Mouse (Mus musculus): ENCODE measurements at regions not wholly inside any gene's neighbourhood (a gene's known extent, or its start where the extent isn't known, plus 50 kb on each side); places are given as distances from the start of the nearest gene placed in this dataset.

DNA sequence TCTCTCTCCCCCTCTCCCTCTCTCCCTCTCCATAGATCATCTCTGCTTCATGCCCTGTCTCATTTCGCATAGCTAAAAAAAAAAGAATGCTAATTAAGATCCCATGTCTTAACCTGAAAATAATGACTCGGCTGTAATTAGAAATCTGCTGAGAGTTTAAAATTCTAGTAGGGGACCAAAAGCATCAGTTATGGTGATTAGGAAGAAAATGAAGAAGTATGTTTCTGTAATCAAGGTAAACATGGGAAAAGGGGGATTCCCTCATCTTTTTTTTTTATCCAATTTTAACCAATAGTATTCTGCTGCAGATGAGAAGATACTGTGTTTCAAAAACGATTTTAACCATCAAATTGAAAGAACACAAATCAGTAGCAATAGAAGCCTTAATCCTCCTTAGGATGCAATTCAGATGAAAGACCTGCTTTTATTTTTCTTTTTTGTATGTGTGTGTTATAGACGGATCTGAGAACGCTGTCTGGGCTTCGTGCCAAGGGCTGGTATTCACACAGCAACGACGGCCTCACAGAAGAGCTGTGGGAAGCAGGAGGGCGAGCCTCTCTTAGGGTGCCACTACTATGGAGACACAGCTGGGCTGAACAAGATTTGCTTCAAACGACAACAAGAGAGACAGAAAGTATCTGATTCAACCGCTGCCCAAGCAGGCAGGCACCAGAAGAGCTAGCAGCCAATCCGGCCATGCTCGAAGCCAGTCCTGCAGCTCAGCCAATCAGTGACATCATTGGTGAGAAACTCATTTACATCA, 223.2 kb downstream of the Usp25 start:
- no peak for DNase-seq (ENCODE audit: low read depth)

DNA sequence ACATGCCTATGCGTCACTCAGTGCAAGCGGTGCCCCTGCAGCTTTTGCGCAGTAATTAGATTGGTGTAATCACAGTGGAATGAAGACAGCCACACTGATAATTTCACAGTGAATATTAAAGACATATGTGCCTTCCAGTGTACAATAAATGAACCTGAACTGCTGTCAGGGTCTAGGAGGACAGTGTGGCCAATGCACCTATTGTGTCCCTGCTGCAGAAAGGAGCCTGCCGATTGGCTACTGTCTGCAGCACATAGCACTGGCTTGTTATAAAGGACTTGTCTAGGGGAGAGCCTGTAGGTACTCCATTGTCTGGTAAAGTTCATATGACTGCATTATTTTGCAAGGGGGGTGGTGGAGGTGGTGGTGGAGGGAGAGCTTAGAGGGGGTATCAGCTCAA, 222.5 kb downstream of the Usp25 start:
- DNase-seq (ENCODE audit: low read depth) = no peak

DNA sequence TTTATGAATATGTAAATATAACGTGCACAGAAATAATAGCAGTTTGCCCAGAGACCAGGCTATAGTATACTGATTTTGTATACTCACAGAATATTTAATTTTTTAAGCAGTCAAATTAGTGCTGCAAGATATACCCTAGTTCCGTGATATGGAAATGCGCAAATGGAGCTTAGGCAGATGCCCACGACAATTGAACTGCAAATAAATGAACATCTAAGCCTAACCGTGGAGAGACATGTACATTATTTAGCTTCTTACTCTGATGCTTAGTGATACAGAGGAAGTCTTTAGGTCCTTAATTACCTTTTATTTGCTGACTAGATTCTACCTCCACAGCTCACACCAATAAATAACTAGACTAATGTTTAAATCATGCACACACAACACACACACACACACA, 221.9 kb downstream of the Usp25 start:
- no peak for DNase-seq (ENCODE audit: low read depth)
